Mouse (Mus musculus) stomach, embryonic 16.5 days (tissue): ENCODE data around the gene Alkbh4. TPM values are rescaled to one million over a fixed set of nuclear protein-coding genes. Genes with fewer than 3 reads are reported as not detected.

ENCODE experiments used
- ATAC-seq: fragments of 200-750 bp; cut with Nextera tagmentation; 2 replicates; pipeline ENCODE4 v1.8.0; 2017; ENCODE audit warnings: moderate number of reproducible peaks, moderate TSS enrichment; ENCODE audit not compliant: insufficient read depth, low FRiP score
- H3K27ac ChIP-seq: fragments of 300-500 bp; sonication (generic); 2 replicates; pipeline ENCODE4 v1.5.1; 2014; ENCODE audit warnings: low read length
- H3K27me3 ChIP-seq: fragments of 300-500 bp; sonication (generic); 2 replicates; pipeline ENCODE4 v1.6.1; 2014; ENCODE audit warnings: low read length, control low read depth, mixed read lengths; ENCODE audit not compliant: control insufficient read depth, insufficient read depth
- H3K36me3 ChIP-seq: fragments of 300-500 bp; sonication (generic); 2 replicates; pipeline ENCODE4 v1.6.1; 2014; ENCODE audit warnings: low read length; ENCODE audit not compliant: control insufficient read depth, insufficient read depth
- H3K4me1 ChIP-seq: fragments of 300-500 bp; sonication (generic); 2 replicates; pipeline ENCODE4 v1.6.1; 2014; ENCODE audit warnings: low read length, control low read depth, mixed read lengths; ENCODE audit not compliant: control insufficient read depth, insufficient read depth
- H3K4me2 ChIP-seq: fragments of 300-500 bp; sonication (generic); 2 replicates; pipeline ENCODE4 v1.6.1; 2014; ENCODE audit warnings: low read depth, low read length, mixed read lengths
- H3K4me3 ChIP-seq: fragments of 300-500 bp; sonication (generic); replicated peaks from 2 replicates; pipeline ENCODE4 v1.5.1; 2014; ENCODE audit warnings: mild to moderate bottlenecking, low read length
- H3K9ac ChIP-seq: fragments of 300-500 bp; sonication (generic); 2 replicates; pipeline ENCODE4 v1.6.1; 2014; ENCODE audit warnings: low read length
- H3K9me3 ChIP-seq: fragments of 300-500 bp; sonication (generic); replicated peaks from 2 replicates; pipeline ENCODE4 v1.6.1; 2016; ENCODE audit warnings: low read length, control low read depth; ENCODE audit not compliant: control insufficient read depth
- whole genome bisulfite sequencing: fragments of 180-500 bp; shearing (Covaris S2); extraction: QIAGEN DNeasy Blood & Tissue Kit; methylation state at CpG from one replicate; pipeline ENCODE4 v1.1.7; 2014; 5-methylcytosine and 5-hydroxymethylcytosine counted together
- polyA plus RNA-seq: library from polyadenylated mRNA; unstranded; fragments of >200 nt; fragmentation: Nextera tagmentation; extraction: Ambion mirVana; gene quantifications from 2 replicates; pipeline ENCODE4 v1.2.1, GENCODE M21; 2015

The Alkbh4 gene
- polyA plus RNA-seq = 15.5 and 18.0 TPM in 2 replicates

DNA sequence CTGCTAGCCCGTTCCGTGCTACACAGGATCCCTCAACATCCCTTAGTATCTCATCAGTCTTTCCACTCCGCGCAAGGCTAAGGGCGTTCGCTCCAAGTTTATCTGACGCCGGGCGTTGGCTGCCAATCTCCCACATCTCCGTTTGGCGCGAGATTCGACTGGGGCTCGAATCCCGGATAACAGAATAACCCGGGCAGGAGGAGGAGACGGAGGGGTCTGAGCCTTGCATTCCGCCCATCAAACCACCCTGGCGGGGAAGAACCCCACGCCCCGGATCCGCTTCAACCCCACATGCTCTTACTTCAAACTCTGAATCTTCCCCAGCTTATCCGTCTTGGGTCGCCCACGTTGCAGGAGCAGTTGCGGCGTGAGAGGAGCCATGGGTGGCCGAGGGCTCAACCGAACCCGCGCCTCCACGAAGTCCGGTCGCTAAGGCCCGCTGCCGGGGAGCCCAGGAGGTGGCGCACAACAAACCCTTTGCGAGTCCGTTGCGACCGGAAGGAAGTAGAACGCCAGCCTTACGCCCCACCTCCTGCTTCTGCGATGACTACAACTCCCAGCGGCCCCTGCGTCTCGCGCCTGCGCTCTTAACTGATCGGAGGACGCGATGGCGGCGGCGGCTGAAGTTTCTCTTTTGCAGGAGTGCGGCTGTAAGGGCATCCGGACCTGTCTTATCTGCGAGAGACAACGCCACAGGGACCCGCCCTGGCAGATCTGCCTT lies at the start of gene Alkbh4, which contains the start of gene Lrwd1:
Gene Alkbh4, plus strand, starts transcription at position 576 of the 721 bp plus-strand sequence.
Gene Lrwd1, minus strand, starts transcription at position 504 of the 721 bp plus-strand sequence.
- WGBS = under 1% methylated on average over 60 of the region's 60 CpGs
- no peaks in the 10 kb centered on the region for H3K27me3 ChIP-seq
- peak within 1 kb of the TSS; percentile 80 for H3K4me3 ChIP-seq
- H3K27ac ChIP-seq = peak within 1 kb of the TSS; percentile 82
- H3K9me3 ChIP-seq = no peaks in the 10 kb centered on the region
- ATAC-seq = peak; percentile 93
- H3K9ac ChIP-seq = peak within 1 kb of the TSS; percentile 92
- peaks cover 18% of the 10 kb centered on the region for H3K4me1 ChIP-seq
- H3K36me3 ChIP-seq = 0 out of 2 replicates have a peak, but pooled peaks cover 6% of the 10 kb centered on the region
- H3K4me2 ChIP-seq = peak within 1 kb of the TSS; percentile 68

DNA sequence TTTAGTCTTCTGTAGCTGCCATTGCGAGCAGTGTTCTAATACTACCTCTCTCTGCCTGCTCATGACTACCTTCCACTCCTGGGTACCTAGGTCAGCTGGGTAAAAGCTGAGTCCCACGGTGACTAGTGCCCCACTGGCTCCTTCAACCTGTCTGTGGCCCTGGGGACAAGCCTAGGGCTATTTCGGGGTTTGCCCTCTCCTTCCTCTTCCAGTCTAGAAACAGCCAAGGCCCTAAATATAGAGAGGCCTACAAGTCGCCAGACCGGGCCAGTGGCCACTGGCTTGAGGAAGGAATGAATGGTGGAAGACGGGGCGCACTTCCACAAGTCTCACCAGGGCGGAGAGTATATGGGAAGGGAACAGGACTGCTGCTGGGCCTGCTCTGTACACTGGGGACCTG lies 49.7 kb upstream of the Alkbh4 start:
- Histone ChIP-seq H3K27ac (no peak overlapping the region), H3K36me3 (no peaks in the 10 kb centered on the region), H3K9ac (no peak overlapping the region), H3K4me2 (no peak overlapping the region), H3K27me3 (no peaks in the 10 kb centered on the region), H3K4me1 (peaks cover 17% of the 10 kb centered on the region), H3K9me3 (no peaks in the 10 kb centered on the region), H3K4me3 (no peak overlapping the region)
- ATAC-seq = no peak
- 93% methylated on average over 8 of the region's 8 CpGs for WGBS

GRCm38 (mm10) chr5:136088821-136089575 lies 46.9 kb upstream of the Alkbh4 start:
- no peaks in the 10 kb centered on the region for H3K36me3 ChIP-seq
- H3K4me3 ChIP-seq = no peak overlapping the region
- 18% methylated on average over 14 of the region's 14 CpGs for WGBS
- no peaks in the 10 kb centered on the region for H3K27me3 ChIP-seq
- peaks cover 16% of the 10 kb centered on the region for H3K4me1 ChIP-seq
- ATAC-seq = no peak
- H3K4me2 ChIP-seq = no peak overlapping the region
- no peaks in the 10 kb centered on the region for H3K9me3 ChIP-seq
- no peak overlapping the region for H3K9ac ChIP-seq
- no peak overlapping the region for H3K27ac ChIP-seq

DNA sequence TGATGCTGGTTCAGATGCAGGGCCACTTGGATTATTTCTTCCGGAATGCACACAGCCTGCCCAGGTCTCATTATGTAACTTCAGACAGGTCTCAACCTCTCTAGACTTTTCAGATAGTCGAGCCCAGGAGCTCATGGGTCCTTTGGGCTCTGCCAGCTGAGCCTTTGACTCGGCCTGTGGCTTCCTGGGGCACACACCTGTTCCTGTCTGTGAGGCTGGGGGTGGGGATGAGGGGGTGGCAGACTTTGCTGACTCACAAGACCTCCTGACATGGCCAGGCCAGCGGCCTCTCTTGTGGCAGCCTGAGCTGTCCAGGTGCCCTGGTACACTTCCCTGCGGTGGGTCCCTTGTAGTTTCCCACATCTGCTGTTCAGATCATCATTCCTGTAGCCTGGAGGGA lies 44.0 kb upstream of the Alkbh4 start:
- Histone ChIP-seq H3K4me2 (no peak overlapping the region), H3K27me3 (no peaks in the 10 kb centered on the region), H3K4me1 (no peaks in the 10 kb centered on the region), H3K9ac (no peak overlapping the region), H3K27ac (no peak overlapping the region), H3K4me3 (no peak overlapping the region), H3K9me3 (no peaks in the 10 kb centered on the region), H3K36me3 (no peaks in the 10 kb centered on the region)
- ATAC-seq = no peak
- WGBS = 61% methylated on average over 5 of the region's 5 CpGs

DNA sequence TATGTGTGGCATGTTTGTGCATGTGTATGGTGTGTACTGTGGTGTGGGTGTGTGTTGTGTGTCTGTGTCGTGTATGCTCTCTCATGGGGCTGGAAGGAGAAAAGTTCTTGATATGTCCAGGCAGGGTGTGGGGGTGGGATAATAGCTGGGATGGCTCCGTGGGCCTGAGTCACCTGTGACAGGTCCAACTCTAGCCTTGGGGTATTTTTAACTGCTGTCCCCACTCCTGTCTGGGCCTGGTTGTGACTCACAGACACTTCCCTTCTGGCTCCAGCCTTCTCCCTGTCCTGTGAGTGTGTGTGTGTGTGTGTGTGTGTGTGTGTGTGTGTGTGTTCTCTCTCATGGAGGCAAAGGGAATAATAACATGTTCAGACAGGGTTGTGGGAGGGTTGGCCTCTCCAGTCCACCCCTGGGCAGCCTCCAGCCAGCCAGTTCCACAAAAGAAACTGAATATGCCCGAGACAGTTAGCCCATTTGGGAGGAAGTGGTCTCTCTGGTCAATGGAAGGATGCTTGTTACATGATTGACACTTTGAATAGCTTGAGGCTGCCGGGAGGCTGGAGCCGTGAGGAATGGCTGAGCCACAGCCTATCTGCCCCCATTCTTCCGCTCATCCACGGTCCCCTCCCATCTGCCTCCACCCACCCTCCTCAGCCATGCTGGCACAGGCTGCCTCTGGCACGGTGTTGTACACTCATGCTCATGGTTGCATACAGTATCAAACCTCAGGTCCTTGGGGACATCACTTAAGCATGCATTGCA lies 41.5 kb upstream of the Alkbh4 start:
- Histone ChIP-seq H3K27ac (no peak overlapping the region), H3K9me3 (no peaks in the 10 kb centered on the region), H3K4me2 (no peak overlapping the region), H3K4me3 (no peak overlapping the region), H3K4me1 (no peaks in the 10 kb centered on the region), H3K36me3 (no peaks in the 10 kb centered on the region), H3K27me3 (no peaks in the 10 kb centered on the region), H3K9ac (no peak overlapping the region)
- ATAC-seq = peak; percentile 23; the same call in 1 of the 2 replicates
- 63% methylated on average over 8 of the region's 8 CpGs for WGBS

DNA sequence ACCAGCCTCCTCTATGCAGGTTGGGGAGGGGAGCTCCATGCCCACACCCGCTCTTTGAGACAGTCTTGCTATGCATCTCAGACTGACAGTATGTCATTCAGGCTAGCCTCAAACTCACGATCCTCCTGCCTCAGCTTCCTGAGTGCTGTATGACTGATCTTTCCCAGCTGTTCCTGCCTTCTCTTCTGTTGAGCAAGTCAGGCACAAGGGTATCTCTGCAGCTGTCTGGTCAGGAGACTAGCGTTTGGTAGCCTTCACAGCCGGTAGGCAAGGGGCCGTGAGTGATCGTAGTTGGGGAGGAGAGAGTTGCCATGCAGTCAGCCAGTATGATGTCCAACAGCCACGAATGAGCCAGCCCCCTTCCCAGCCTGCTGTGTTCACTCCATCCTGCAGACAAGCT lies 40.9 kb upstream of the Alkbh4 start:
- H3K9me3 ChIP-seq = no peaks in the 10 kb centered on the region
- no peaks in the 10 kb centered on the region for H3K27me3 ChIP-seq
- H3K36me3 ChIP-seq = no peaks in the 10 kb centered on the region
- H3K27ac ChIP-seq = no peak overlapping the region
- WGBS = 67% methylated on average over 7 of the region's 7 CpGs
- H3K4me3 ChIP-seq = no peak overlapping the region
- ATAC-seq = no peak
- H3K4me1 ChIP-seq = no peaks in the 10 kb centered on the region
- H3K4me2 ChIP-seq = no peak overlapping the region
- H3K9ac ChIP-seq = no peak overlapping the region

GRCm38 (mm10) chr5:136098536-136098935 lies 37.4 kb upstream of the Alkbh4 start:
- 85% methylated on average over 10 of the region's 10 CpGs for WGBS
- Histone ChIP-seq H3K9me3 (no peaks in the 10 kb centered on the region), H3K27me3 (no peaks in the 10 kb centered on the region), H3K27ac (no peak overlapping the region), H3K4me2 (no peak overlapping the region), H3K36me3 (no peaks in the 10 kb centered on the region), H3K4me1 (peaks cover 4% of the 10 kb centered on the region; the same call in 1 of the 2 replicates), H3K9ac (no peak overlapping the region), H3K4me3 (no peak overlapping the region)
- no peak for ATAC-seq

DNA sequence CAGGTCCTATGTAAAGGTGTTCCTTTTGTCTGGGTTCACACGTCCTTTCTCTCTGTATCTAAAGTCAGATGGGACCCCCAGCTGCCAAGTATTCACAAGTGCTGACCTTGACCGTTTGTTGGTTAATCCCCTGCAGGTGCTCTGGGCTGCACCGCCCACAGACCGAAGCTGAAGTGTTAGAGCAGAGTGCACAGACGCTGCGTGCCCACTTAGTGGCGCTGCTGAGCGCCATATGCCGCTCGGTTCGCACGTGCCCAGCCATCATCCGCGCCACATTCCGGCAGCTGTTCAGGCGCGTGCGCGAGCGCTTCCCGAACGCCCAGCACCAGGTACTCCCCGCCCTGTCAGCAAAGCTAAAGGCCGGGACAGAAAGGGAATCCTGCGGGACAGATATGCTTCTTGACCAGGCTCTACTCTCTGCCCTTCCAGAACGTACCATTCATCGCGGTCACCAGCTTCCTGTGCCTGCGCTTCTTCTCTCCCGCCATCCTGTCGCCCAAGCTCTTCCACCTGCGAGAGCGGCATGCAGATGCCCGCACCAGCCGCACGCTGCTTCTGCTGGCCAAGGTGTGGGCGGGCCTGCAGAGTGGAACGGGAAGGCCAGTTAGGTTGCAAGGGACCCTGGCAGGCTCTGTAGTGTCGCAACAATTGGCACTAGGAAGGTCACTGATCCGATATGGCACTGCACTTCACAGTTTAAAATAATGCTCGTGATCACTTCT lies 33.7 kb upstream of the Alkbh4 start:
- Histone ChIP-seq H3K27me3 (no peaks in the 10 kb centered on the region), H3K4me1 (peaks cover 4% of the 10 kb centered on the region; the same call in 1 of the 2 replicates), H3K27ac (no peak overlapping the region), H3K4me3 (peak overlapping the region; percentile 36), H3K4me2 (peak overlapping the region; percentile 58), H3K9me3 (peaks cover 4% of the 10 kb centered on the region), H3K9ac (peak overlapping the region; percentile 56), H3K36me3 (no peaks in the 10 kb centered on the region)
- WGBS = 8% methylated on average over 41 of the region's 41 CpGs
- peak; percentile 85; the same call in 1 of the 2 replicates for ATAC-seq
